Mouse (Mus musculus): ENCODE results near the gene Caln1. TPM values are rescaled to one million over a fixed set of nuclear protein-coding genes. Genes with fewer than 3 reads are reported as not detected.

Gene Caln1
- total and polyA plus RNA-seq, 3 experiments, result not detected

GRCm38 (mm10) chr5:130375411-130375810, 6.2 kb downstream of the Caln1 start:
- DNase-seq (ENCODE audit: low read depth, low spot score), result no peak
- no peak overlapping the region for H3K4me3 ChIP-seq (ENCODE audit: control insufficient read depth in 1 of 2, insufficient read depth in 1 of 2, low read depth in 2 of 2, low read length in 2 of 2)
- H3K79me2 ChIP-seq (ENCODE audit: control insufficient read depth, insufficient read depth, low read length, poor library complexity), result no peaks in the 10 kb centered on the region
- H3K9me3 ChIP-seq (replicated peaks; ENCODE audit: insufficient read depth, low read length), result no peaks in the 10 kb centered on the region
- no peak for TF ChIP-seq GATA1 (IDR thresholded peaks at IDR 0.05; ENCODE audit: low read depth, low read length)
- no peak for TF ChIP-seq CHD2 (IDR thresholded peaks at IDR 0.05; ENCODE audit: low read length)
- TF ChIP-seq TCF12 (IDR thresholded peaks at IDR 0.05; ENCODE audit: low read depth, low read length), result no peak
- TF ChIP-seq ZKSCAN1 (IDR thresholded peaks at IDR 0.05; ENCODE audit: low read depth, low read length), result no peak
- no peak for TF ChIP-seq MYB (IDR thresholded peaks at IDR 0.05; ENCODE audit: low read depth, low read length)
- no peak for TF ChIP-seq EP300 (IDR thresholded peaks at IDR 0.05; ENCODE audit: low read depth in 1 of 2, low read length in 2 of 2)
- no peak for TF ChIP-seq RAD21 (IDR thresholded peaks at IDR 0.05; ENCODE audit: low read depth, low read length)
- TF ChIP-seq RCOR1 (IDR thresholded peaks at IDR 0.05; ENCODE audit: low read depth, low read length), result no peak
- no peak for TF ChIP-seq GABPA (IDR thresholded peaks at IDR 0.05; ENCODE audit: low read depth, low read length)
- TF ChIP-seq POLR2AphosphoS2 (IDR thresholded peaks at IDR 0.05; ENCODE audit: low read length), result no peak
- no peak for TF ChIP-seq MYC (IDR thresholded peaks at IDR 0.05; ENCODE audit: low read depth, low read length)
- TF ChIP-seq ZC3H11A (IDR thresholded peaks at IDR 0.05; ENCODE audit: low read depth, low read length), result no peak
- TF ChIP-seq NRF1 (IDR thresholded peaks at IDR 0.05; ENCODE audit: insufficient read depth, low read depth, low read length, poor library complexity, severe bottlenecking), result no peak
- no peak for TF ChIP-seq E2F4 (IDR thresholded peaks at IDR 0.05; ENCODE audit: borderline replicate concordance, low read depth, low read length)
- TF ChIP-seq JUND (IDR thresholded peaks at IDR 0.05; ENCODE audit: low read depth, low read length), result no peak
- no peak for TF ChIP-seq ZNF384 (IDR thresholded peaks at IDR 0.05; ENCODE audit: low read depth, low read length)
- no peak for TF ChIP-seq MAFK (IDR thresholded peaks at IDR 0.05; ENCODE audit: borderline replicate concordance, low read depth, low read length)
- no peak overlapping the region for H3K27ac ChIP-seq (ENCODE audit: control insufficient read depth, low read depth, low read length)
- no peaks in the 10 kb centered on the region for H3K36me3 ChIP-seq (ENCODE audit: control insufficient read depth in 1 of 2, insufficient read depth in 2 of 2, low read length in 2 of 2)
- no peaks in the 10 kb centered on the region for H3K27me3 ChIP-seq (ENCODE audit: control insufficient read depth in 1 of 2, insufficient read depth in 2 of 2, low read length in 2 of 2)
- H3K9ac ChIP-seq (ENCODE audit: control insufficient read depth, low read depth, low read length, poor library complexity, severe bottlenecking), result no peak overlapping the region
- no peaks in the 10 kb centered on the region for H3K4me1 ChIP-seq (ENCODE audit: control insufficient read depth in 1 of 2, insufficient read depth in 2 of 2, low read length in 2 of 2)

DNA sequence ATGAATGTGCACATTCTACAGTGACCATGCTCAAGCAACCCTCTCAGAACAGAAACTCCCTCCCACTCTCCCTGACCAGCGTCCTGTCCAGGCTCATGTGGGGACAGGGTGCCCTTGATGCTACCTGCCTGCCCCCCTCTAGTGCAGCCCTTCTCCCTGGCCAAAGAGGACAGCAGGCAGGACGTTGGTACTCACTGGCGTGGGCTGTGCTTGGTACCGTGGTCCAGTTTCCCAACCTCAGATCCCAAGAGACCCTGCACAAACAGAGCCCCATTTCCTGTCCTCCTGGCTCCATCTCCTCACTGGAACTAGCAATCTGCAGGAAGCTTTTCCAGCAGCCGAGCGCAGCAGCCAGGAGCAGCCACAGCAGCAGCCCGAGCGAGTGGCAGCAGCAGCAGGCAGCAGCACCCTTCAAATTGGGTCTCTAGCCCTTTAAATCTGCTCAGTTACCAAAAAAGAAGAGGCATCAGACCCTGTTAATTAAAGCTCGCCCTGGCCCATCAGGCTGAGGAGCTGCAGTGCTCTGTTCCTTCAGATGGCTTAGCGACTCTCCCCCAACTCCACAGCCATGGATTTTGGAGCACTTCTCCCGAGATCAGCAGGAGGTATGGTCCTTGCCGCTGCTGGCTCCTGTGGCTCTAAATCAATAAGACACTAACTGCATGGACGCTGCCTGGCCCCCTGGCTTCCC, 15.1 kb downstream of the Caln1 start, which contains the start of gene A330070K13Rik:
A330070K13Rik (minus strand) TSS at position 410 of the 691 bp plus-strand sequence.
- Histone ChIP-seq H3K9me3 (replicated peaks; ENCODE audit: insufficient read depth, low read length) (no peaks in the 10 kb centered on the region), H3K36me3 (ENCODE audit: control insufficient read depth in 1 of 2, insufficient read depth in 2 of 2, low read length in 2 of 2) (no peaks in the 10 kb centered on the region), H3K4me1 (ENCODE audit: control insufficient read depth in 1 of 2, insufficient read depth in 2 of 2, low read length in 2 of 2) (no peaks in the 10 kb centered on the region), H3K9ac (ENCODE audit: control insufficient read depth, low read depth, low read length, poor library complexity, severe bottlenecking) (no peak within 1 kb of the TSS), H3K4me3 (ENCODE audit: control insufficient read depth in 1 of 2, insufficient read depth in 1 of 2, low read depth in 2 of 2, low read length in 2 of 2) (no peak within 1 kb of the TSS), H3K27me3 (ENCODE audit: control insufficient read depth in 1 of 2, insufficient read depth in 2 of 2, low read length in 2 of 2) (no peaks in the 10 kb centered on the region), H3K79me2 (ENCODE audit: control insufficient read depth, insufficient read depth, low read length, poor library complexity) (no peaks in the 10 kb centered on the region), H3K27ac (ENCODE audit: control insufficient read depth, low read depth, low read length) (no peak within 1 kb of the TSS)
- no peak for DNase-seq (ENCODE audit: low read depth, low spot score)
- no peak for TF ChIP-seq CTCF (IDR thresholded peaks at IDR 0.05 in 2 of 3, conservative IDR thresholded peaks at IDR 0.05 in 1 of 3; ENCODE audit: control insufficient read depth in 1 of 3, insufficient read depth in 1 of 3, low read depth in 2 of 3, low read length in 3 of 3, poor library complexity in 1 of 3, severe bottlenecking in 1 of 3)
- no peak for TF ChIP-seq GATA1 (IDR thresholded peaks at IDR 0.05; ENCODE audit: low read depth, low read length)
- no peak for TF ChIP-seq ELF1 (IDR thresholded peaks at IDR 0.05; ENCODE audit: low read depth, low read length)
- TF ChIP-seq RAD21 (IDR thresholded peaks at IDR 0.05; ENCODE audit: low read depth, low read length), result no peak
- no peak for TF ChIP-seq POLR2A (IDR thresholded peaks at IDR 0.05; ENCODE audit: control insufficient read depth in 1 of 2, insufficient read depth in 1 of 2, low read depth in 1 of 2, low read length in 2 of 2, poor library complexity in 1 of 2)
- no peak for TF ChIP-seq MEF2A (IDR thresholded peaks at IDR 0.05; ENCODE audit: extremely low read depth, insufficient replicate concordance, low read depth, low read length, poor library complexity, severe bottlenecking)
- TF ChIP-seq MAZ (IDR thresholded peaks at IDR 0.05; ENCODE audit: low read depth, low read length), result no peak
- no peak for TF ChIP-seq TAL1 (IDR thresholded peaks at IDR 0.05; ENCODE audit: low read length)
- TF ChIP-seq JUND (IDR thresholded peaks at IDR 0.05; ENCODE audit: low read depth, low read length), result no peak
- no peak for TF ChIP-seq TBP (IDR thresholded peaks at IDR 0.05; ENCODE audit: low read depth, low read length)
- TF ChIP-seq USF1 (IDR thresholded peaks at IDR 0.05; ENCODE audit: low read depth, low read length), result no peak
- no peak for TF ChIP-seq HCFC1 (IDR thresholded peaks at IDR 0.05; ENCODE audit: low read depth, low read length)
- no peak for TF ChIP-seq EP300 (IDR thresholded peaks at IDR 0.05; ENCODE audit: low read depth in 1 of 2, low read length in 2 of 2)
- TF ChIP-seq ZKSCAN1 (IDR thresholded peaks at IDR 0.05; ENCODE audit: low read depth, low read length), result no peak
- TF ChIP-seq RCOR1 (IDR thresholded peaks at IDR 0.05; ENCODE audit: low read depth, low read length), result no peak
